Mouse (Mus musculus) cerebellum, adult 18-20 months (tissue): ENCODE results near the gene Plod3.
A peak's percentile ranks its signal among the peaks of the same experiment; 100 is the strongest.

Experiments
- DNase-seq, 2 experiments: peaks; one replicate each; pipeline ENCODE4 v3.0.0; 2021

Gene Plod3

DNA sequence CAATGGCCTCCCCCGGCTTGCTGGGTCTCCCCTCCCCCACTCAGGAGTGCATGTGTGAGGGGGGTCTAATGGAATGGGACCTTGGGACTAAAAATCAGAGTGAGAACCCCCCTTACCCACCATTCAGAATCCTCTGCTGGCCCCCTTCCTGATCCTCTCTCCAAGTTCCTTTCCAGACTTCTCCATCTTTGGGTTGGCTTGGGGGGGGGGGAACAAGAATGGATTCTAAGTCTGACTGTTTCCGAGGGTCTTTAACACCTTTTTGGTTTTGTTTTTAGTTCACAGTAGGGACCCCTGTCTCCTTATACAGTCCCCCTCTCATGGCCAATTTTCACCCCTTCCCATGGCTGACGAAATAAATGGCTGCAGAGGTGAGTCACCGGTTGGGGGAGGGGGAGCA lies 39.3 kb downstream of the Plod3 start, which contains the start of gene Vgf:
TSS of gene Vgf (plus strand) at position 301 of the 400 bp plus-strand sequence.
- DNase-seq = no peak

DNA sequence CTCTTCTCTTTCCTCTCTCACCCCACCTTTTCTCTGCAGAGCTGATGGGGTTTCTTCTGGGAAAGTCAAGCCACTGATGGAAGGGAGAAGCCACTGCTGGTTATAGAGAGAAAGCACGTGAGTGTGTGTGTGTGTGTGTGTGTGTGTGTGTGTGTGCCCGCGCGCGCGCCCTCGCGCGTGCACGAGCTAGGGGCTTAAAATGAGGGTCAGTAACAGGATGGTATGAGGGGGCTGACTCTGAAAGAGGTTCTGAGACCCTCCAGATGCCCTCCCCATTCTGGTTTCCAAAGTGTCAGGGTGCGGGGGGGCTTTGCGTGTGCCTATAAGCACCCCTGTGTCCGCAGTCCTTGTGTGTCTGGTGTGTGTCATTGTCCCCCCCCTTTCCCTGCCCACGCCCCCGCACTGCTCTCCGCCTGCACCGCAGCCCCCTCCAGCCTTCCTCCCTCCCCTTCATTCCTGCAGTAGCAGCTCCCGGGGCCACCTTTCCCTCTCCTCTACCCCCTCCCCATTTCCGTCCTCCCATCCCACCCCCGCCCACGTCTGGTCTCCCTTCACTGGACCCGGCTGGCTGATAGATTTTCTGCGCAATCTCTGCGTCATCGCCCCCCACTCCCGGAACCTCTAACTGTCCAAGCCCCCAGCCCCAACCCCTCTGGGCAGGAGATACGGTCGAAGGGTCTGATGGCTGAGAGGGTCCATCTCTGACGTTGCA lies 41.9 kb downstream of the Plod3 start:
- DNase-seq = peak in 1 of 2 experiments; percentile 14

DNA sequence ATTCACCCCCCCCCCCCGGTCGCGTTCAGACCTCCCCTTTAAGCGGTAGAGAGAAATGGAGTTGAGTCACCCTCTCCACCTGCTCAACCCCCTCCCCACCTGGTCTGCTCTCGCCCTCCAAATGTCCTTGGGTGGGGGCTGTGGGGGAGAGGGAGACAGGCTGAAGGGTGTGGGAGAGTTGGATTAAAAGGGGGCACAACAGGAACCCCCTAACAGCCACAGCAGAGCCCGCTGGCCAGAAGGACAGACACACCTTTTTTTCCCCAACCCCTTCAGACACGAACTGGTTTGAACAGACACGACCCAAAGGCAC lies 42.4 kb downstream of the Plod3 start:
- DNase-seq = no peak

DNA sequence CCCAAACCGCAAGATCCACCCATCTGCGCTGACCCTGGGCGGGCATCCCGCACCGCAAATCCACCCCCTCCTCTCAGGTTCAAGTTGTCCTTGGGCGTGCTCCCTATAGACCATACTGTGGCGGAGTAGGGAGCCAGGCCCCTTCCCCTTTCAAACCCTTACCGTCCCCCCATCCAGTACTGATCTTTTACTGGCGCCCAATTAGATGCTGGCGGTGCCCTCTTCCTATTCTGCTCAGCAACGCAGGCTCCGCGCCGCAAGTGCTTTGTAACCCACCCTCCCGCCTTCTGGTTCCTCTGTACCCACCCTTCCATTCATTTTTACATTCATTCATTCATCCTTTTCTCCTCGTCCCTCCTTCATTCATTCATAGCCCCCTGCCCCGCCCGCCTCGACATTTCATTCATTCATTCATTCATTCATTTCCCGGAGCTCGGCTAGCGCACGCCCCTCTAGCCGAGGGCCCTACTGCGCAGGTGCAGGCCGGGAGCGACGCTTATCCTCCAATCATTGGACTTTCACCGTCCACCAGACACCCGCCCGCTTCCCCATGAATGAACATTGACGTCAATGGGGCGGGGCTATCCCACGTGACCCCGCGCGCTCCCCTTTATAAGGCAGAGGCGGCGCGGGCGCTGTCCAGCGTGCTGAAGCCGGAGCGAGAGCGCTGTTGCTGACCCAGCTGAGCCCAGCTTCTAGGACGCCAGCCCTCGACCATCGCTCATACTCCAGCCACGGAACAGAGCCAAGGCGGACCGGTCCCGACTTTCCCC lies 43.0 kb downstream of the Plod3 start:
- peak; percentile 92 to 95 for DNase-seq

DNA sequence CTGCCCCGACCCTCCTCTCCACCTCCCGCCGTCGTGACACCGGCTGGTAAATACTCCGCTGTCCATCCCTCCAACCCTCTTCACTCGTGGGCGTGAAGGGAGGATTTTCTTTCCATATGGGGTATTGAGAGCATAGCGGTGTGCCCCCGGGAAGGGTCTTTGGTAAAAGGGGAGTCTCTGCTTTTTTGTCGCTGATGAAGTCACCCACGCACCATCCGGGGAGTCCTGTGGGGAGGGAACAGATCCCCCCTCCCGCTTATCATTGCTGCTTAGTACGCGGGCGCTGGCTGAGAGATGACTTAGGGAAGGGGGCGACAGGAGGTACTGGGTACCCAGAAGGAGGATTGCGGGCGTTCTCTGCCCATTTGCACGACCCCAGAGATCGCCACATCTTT lies 43.6 kb downstream of the Plod3 start:
- DNase-seq = no peak

DNA sequence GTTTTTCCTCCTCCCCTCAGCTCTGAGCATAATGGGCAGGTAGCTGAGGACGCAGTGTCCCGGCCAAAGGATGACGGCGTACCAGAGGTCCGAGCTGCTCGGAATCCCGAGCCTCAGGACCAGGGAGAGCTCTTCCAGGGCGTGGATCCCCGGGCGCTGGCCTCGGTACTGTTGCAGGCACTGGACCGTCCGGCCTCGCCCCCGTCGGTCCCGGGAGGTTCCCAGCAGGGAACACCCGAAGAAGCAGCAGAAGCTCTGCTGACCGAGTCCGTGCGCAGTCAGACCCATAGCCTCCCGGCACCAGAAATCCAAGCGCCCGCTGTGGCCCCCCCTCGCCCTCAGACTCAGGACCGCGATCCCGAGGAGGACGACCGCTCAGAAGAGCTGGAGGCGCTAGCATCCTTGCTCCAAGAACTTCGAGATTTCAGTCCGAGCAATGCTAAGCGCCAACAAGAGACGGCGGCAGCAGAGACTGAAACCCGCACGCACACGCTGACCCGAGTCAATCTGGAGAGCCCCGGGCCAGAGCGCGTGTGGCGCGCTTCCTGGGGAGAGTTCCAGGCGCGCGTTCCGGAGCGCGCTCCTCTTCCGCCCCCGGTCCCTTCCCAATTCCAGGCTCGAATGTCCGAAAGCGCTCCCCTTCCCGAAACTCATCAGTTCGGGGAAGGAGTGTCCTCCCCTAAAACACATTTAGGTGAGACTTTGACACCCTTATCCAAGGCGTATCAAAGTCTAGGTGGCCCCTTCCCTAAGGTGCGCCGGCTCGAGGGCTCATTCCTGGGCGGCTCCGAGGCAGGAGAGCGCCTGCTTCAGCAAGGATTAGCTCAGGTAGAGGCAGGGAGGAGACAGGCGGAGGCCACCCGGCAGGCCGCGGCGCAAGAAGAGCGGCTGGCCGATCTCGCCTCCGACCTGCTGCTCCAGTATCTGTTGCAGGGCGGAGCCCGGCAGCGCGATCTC lies 44.5 kb downstream of the Plod3 start:
- DNase-seq = peak; percentile 25 to 39

DNA sequence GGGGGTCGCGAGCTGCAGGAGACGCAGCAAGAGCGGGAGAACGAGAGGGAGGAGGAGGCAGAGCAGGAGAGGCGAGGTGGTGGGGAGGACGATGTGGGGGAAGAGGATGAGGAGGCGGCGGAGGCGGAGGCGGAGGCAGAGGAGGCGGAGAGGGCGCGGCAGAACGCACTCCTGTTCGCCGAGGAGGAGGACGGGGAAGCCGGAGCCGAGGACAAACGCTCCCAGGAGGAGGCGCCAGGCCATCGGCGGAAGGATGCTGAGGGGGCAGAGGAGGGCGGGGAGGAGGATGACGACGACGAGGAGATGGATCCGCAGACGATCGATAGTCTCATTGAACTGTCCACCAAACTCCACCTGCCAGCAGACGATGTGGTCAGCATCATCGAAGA lies 45.2 kb downstream of the Plod3 start:
- peak; percentile 50 to 58 for DNase-seq

DNA sequence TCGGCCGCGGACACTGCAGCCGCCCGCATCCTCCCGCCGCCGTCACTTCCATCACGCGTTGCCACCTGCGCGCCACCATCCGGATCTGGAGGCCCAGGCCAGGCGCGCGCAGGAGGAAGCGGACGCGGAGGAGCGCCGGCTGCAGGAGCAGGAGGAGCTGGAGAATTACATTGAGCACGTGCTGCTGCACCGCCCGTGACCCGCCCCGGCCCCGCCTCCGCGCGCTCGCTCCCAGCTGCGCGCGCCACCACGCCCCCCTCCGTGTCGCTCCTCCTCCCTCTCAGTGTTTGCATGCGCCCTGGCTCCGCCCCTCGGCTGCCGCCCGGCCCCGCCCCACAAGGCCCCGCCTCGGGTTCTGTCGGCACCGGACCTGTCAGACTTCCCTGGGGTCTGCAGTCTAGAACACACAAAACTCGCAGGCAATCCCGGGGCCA lies 45.8 kb downstream of the Plod3 start:
- peak; percentile 81 to 83 for DNase-seq

DNA sequence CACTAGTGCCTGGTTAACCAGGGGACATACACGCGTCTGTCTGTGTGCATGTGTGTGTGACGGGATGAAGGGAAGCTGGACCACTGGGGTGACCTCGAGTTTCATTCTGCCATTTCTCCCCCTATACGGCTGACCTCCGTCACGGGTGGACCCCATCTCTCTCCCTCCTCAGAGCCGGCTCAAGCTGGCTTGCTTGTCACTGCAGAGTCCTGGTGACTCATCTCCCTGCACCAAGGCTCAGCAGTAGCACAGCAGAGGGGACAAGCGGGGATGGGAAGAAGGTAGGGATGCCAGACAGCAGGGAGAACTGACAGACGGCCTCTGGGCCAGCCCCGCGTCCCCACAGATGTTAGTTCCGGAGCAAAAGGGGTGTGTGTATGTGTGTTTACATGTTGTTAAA lies 49.4 kb downstream of the Plod3 start:
- no peak for DNase-seq

DNA sequence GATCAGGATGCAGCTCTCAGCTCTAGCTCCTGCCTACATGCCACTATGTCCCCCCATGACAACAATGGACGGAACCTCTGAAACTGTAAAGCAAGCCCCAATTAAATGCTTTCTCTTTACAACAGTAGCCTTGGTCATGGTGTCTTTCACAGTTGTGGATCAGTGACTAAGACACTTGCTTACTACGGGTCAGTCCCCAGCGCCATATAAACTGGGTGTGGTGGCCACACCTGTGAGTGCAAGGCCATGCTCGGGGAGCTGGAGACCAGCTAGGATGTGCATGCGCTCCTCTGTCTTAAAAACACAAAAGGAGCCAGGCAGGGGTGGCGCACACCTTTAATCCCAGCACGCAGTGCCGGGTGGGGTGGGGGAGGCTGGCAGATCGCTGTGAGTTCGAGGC lies 52.6 kb downstream of the Plod3 start:
- no peak for DNase-seq

DNA sequence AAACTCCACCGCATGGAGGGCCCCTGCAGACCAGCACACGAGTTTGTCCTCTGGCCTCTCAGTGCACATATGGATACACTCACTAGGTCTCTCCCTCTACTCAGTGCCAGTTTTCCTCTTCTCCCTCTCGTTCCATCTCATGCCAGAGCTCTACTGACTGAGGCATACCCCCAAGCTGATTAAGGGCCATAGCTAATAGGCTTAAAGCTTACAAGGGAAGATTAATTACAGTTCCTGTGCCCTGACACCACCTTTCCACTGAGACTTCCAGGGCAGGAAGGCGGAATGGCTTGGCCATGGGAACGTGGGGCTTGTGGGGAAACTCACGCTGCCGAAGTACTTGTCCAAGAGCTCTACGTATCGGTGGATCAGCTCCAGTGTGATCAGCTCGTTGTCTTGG lies 54.6 kb downstream of the Plod3 start:
- DNase-seq = no peak

DNA sequence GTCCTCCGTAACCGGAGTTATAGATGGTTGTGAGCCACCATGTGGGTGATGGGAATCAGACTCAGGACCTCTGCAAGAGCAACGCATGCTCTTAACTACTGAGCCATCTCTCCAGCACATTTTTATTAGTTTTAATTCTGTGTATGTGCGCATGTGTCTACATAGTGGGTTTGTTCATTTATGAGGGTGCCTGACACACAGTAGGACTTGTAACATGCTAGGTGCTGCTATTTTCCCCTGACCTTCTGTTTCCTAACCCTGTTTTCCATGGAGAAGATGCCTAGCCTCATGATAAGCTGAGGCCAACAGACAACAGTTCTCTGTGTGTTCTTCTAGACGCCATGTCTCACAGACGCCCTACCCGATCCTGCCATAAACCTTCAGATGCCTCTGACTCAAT lies 57.2 kb downstream of the Plod3 start:
- no peak for DNase-seq

DNA sequence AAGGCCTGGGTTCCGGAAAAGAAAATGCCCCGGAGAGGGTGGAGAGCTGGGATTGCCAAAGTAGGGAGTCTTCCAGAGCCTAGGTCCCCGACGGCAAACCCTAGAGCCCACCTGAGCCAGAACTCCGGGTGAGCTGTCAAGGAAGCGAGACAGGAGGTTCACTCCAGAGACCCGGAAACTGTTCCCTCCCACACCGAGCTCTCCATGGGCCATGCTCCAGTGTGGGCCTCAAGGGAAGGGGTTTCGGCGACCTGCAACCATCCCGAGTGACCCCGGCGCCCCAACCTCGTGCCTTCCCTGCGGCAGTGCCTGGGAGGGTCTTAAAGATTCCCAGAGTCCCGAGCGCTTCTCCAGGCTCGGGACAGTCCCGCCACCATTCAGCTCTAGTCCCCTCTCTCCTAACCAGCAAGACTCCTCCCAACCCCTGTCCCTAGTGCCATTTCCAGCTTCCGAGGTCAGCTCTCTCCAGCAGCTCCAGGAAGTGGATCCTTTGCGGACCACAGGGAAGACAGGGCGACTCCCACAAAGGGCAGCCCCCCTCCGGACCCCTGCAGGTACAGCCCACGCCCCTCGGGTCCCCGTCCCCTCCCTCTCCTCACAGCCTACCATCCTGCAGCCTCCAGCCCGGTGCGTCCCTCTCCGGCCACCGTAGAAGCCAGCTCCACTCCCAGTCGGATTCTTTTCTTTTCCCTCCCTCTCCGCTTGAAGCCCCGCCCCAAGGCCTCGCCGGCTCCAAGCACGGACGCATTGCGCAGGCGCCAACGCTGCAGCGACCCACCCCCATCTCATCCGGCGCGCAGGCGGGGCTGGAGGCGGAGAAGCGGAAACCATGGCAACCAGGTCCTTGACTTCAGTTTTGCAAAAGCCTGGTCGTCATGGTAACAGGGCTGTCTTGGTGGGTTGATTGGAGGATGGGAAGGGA lies 58.8 kb downstream of the Plod3 start, which contains the start of gene Ap1s1:
TSS of gene Ap1s1 (minus strand) at position 734 of the 922 bp plus-strand sequence.
- DNase-seq = peak; percentile 99
